Mouse (Mus musculus): ENCODE data around the gene Dchs1. TPM values are rescaled to one million over a fixed set of nuclear protein-coding genes. Genes with fewer than 3 reads are reported as not detected.

Gene Dchs1
- total and polyA plus RNA-seq, 3 experiments = 0.08 to 0.11 TPM; not detected in 1

GRCm38 (mm10) chr7:105738948-105739347, 48.5 kb downstream of the Dchs1 start:
- peak overlapping the region; percentile 17; the same call in 1 of the 2 replicates for H3K27ac ChIP-seq (ENCODE audit: control insufficient read depth, low read depth, low read length)
- peak; percentile 39 for DNase-seq (ENCODE audit: low read depth, low spot score)
- peaks cover 4 to 23% of the 10 kb centered on the region in 2 experiments; a peak in 3 of 4 replicates for H3K36me3 ChIP-seq (ENCODE audit: control insufficient read depth in 1 of 2, insufficient read depth in 2 of 2, low read length in 2 of 2)
- peak overlapping the region in 1 of 2 experiments; percentile 11; a peak in 1 of 4 replicates for H3K4me3 ChIP-seq (ENCODE audit: control insufficient read depth in 1 of 2, insufficient read depth in 1 of 2, low read depth in 2 of 2, low read length in 2 of 2)
- peak overlapping the region; percentile 35 for H3K9ac ChIP-seq (ENCODE audit: control insufficient read depth, low read depth, low read length, poor library complexity, severe bottlenecking)
- no peaks in the 10 kb centered on the region for H3K27me3 ChIP-seq (ENCODE audit: control insufficient read depth in 1 of 2, insufficient read depth in 2 of 2, low read length in 2 of 2)
- peaks cover 44% of the 10 kb centered on the region for H3K79me2 ChIP-seq (ENCODE audit: control insufficient read depth, insufficient read depth, low read length, poor library complexity)
- no peak for TF ChIP-seq SMC3 (IDR thresholded peaks at IDR 0.05; ENCODE audit: low read depth, low read length)
- TF ChIP-seq HCFC1 (IDR thresholded peaks at IDR 0.05; ENCODE audit: low read depth, low read length) = 0 out of 2 replicates have a peak, but pooled peaks have one; percentile 4
- no peaks in the 10 kb centered on the region for H3K9me3 ChIP-seq (replicated peaks; ENCODE audit: insufficient read depth, low read length)
- peaks cover 14 to 28% of the 10 kb centered on the region in 2 experiments for H3K4me1 ChIP-seq (ENCODE audit: control insufficient read depth in 1 of 2, insufficient read depth in 2 of 2, low read length in 2 of 2)

- Histone ChIP-seq H3K9ac (ENCODE audit: control insufficient read depth, low read depth, low read length, poor library complexity, severe bottlenecking) (peak overlapping the region; percentile 2), H3K4me3 (ENCODE audit: control insufficient read depth in 1 of 2, insufficient read depth in 1 of 2, low read depth in 2 of 2, low read length in 2 of 2) (peak overlapping the region in 1 of 2 experiments; percentile 99; a peak in 1 of 4 replicates)
These were observed 49.2 kb downstream of the Dchs1 start for GRCm38 (mm10) chr7:105738286-105738685.

GRCm38 (mm10) chr7:105737648-105738047, 49.8 kb downstream of the Dchs1 start:
- no peak for TF ChIP-seq USF2 (IDR thresholded peaks at IDR 0.05; ENCODE audit: borderline replicate concordance in 1 of 2, insufficient read depth in 1 of 2, low read depth in 1 of 2, low read length in 2 of 2)
- TF ChIP-seq POLR2AphosphoS2 (IDR thresholded peaks at IDR 0.05; ENCODE audit: low read length) = no peak
- Histone ChIP-seq H3K27ac (ENCODE audit: control insufficient read depth, low read depth, low read length) (peak overlapping the region; percentile 74), H3K4me3 (ENCODE audit: control insufficient read depth in 1 of 2, insufficient read depth in 1 of 2, low read depth in 2 of 2, low read length in 2 of 2) (peak overlapping the region; percentile 77 to 99), H3K9ac (ENCODE audit: control insufficient read depth, low read depth, low read length, poor library complexity, severe bottlenecking) (peak overlapping the region; percentile 91), H3K4me1 (ENCODE audit: control insufficient read depth in 1 of 2, insufficient read depth in 2 of 2, low read length in 2 of 2) (peaks cover 14 to 21% of the 10 kb centered on the region in 2 experiments), H3K79me2 (ENCODE audit: control insufficient read depth, insufficient read depth, low read length, poor library complexity) (peaks cover 38% of the 10 kb centered on the region), H3K36me3 (ENCODE audit: control insufficient read depth in 1 of 2, insufficient read depth in 2 of 2, low read length in 2 of 2) (peaks cover 6 to 23% of the 10 kb centered on the region in 2 experiments), H3K27me3 (ENCODE audit: control insufficient read depth in 1 of 2, insufficient read depth in 2 of 2, low read length in 2 of 2) (no peaks in the 10 kb centered on the region), H3K9me3 (replicated peaks; ENCODE audit: insufficient read depth, low read length) (no peaks in the 10 kb centered on the region)
- no peak for DNase-seq (ENCODE audit: low read depth, low spot score)

More at GRCm38 (mm10) chr7:105738286-105738685, 49.2 kb downstream of the Dchs1 start:
- DNase-seq (ENCODE audit: low read depth, low spot score) = peak; percentile 64
- Histone ChIP-seq H3K27ac (ENCODE audit: control insufficient read depth, low read depth, low read length) (peak overlapping the region; percentile 42), H3K4me1 (ENCODE audit: control insufficient read depth in 1 of 2, insufficient read depth in 2 of 2, low read length in 2 of 2) (peaks cover 14 to 25% of the 10 kb centered on the region in 2 experiments), H3K36me3 (ENCODE audit: control insufficient read depth in 1 of 2, insufficient read depth in 2 of 2, low read length in 2 of 2) (peaks cover 4 to 23% of the 10 kb centered on the region in 2 experiments; a peak in 3 of 4 replicates), H3K9me3 (replicated peaks; ENCODE audit: insufficient read depth, low read length) (no peaks in the 10 kb centered on the region), H3K27me3 (ENCODE audit: control insufficient read depth in 1 of 2, insufficient read depth in 2 of 2, low read length in 2 of 2) (no peaks in the 10 kb centered on the region), H3K79me2 (ENCODE audit: control insufficient read depth, insufficient read depth, low read length, poor library complexity) (peaks cover 40% of the 10 kb centered on the region)
- TF ChIP-seq RAD21 (IDR thresholded peaks at IDR 0.05; ENCODE audit: low read depth, low read length) (no peak), HCFC1 (IDR thresholded peaks at IDR 0.05; ENCODE audit: low read depth, low read length) (0 out of 2 replicates have a peak, but pooled peaks have one; percentile 4), ZNF384 (IDR thresholded peaks at IDR 0.05; ENCODE audit: low read depth, low read length) (no peak), USF1 (IDR thresholded peaks at IDR 0.05; ENCODE audit: low read depth, low read length) (no peak), SIN3A (IDR thresholded peaks at IDR 0.05; ENCODE audit: low read length) (peak; percentile 16; the same call in 1 of the 2 replicates)
